Mouse (Mus musculus) hematopoietic stem cell, adult 5-6 weeks (primary cell): Measurements from ENCODE around the gene Ltv1. TPM values are rescaled to one million over a fixed set of nuclear protein-coding genes. Genes with fewer than 3 reads are reported as not detected.

Source experiments
- ATAC-seq, 2 experiments: fragments of 125-278 bp in 1 of 2; replicated peaks in 1 of 2; 2 replicates each; pipeline ENCODE4 v1.8.0; 2016 to 2017; ENCODE audit warnings: inconsistent platforms in 2 of 2, mild to moderate bottlenecking in 2 of 2, moderate number of reproducible peaks in 2 of 2, low read depth in 1 of 2, moderate TSS enrichment in 1 of 2; ENCODE audit not compliant: low FRiP score in 2 of 2, poor library complexity in 2 of 2, severe bottlenecking in 2 of 2, insufficient read depth in 1 of 2, low TSS enrichment in 1 of 2
- total RNA-seq: library from RNA; stranded (forward); fragments of 172-1452, 232-1000 nt; gene quantifications from 2 replicates; pipeline ENCODE4 v1.2.3, GENCODE M21; 2017

Ltv1 gene
- total RNA-seq = 45.2 and 49.2 TPM in 2 replicates

DNA sequence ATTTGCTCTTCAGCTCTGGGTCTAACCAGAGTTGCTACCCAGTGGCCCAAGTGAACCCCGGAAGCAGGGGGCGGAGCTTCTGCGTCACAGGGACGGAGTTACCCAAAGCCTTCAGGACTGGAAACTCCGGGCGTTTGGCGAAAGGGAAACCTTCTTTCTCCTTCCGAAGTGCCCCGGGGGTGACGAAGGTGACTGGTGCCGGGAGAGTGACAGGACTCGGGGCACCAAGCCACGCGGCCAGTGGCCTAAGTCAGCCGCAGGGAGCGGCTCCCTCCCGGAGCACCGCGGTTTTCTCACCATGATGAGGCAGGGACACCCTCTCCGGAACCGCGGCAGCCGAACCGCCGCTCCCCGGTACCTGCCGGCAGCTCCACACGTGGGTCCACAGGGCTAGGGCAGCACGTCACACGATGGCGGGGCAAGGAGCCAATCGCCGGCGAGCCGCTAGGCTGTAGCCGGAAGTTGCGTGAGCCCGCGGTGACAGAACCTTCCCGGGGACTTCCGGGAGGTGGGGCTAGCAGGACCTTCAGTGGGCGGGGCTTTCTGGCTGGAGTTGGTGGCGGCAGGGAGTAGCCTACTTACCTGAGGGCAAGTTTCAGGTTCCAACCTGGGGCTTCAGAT, at the start of gene Ltv1:
Gene Ltv1, minus strand, starts transcription at position 438 of the 621 bp plus-strand sequence.
- ATAC-seq = peak; percentile 98 to 99

DNA sequence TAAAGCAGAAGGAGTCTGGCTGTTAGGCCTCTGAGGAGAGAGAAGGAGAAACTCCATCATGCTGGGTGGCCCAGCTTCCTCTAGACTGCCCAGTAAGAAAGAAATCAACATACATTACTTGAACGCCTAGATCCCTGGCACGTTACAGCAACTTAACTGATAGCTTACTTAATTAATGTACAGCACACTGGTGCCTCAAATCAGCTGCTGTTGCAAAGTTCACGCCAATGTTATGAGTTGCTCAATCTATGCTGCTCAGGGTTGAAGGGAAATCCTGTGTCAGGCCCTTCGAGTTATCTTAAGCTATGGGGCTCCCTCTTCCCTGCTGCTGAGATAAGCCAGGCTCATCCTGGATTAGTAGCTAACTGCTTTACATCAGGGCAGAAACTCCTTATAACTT, 47.5 kb upstream of the Ltv1 start:
- ATAC-seq = no peak

DNA sequence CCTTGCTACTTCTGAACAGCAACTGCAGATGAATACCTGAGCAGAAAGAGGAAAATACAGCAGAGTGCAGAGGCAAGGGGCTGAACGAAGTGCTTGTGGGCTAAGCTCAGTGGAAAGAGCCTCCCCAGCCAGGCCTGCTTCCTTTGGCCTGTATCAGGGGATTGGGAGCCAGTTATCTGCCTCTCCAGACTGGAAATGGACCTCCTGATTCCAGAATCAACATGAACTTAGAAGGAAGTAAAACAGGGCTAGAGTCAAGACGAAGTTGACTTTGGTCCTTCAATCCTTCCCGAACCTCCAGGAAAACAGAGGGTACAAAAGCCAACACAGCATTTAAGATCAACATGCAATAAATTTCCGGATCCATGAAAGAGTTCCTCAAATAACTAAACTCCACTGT, 45.2 kb upstream of the Ltv1 start:
- ATAC-seq = no peak

DNA sequence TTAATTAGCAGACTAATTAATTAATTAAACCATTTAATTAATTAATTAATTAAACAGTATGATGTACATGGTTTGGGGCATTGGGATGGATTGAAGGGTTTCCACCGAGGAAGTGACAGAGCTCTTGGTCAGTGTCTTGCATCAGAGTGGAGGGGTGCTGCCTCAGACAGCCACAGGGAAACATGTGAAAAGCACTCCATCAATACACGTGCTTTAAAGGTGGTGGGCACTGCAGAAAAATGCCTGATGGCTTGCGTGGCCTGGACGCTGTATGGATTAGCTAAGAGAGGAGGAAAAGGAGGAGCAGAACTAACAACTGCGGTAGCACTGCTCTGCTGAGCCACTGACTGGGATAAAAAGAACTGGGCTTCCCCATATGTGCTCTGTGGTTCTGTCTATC, 43.9 kb upstream of the Ltv1 start:
- no peak for ATAC-seq

DNA sequence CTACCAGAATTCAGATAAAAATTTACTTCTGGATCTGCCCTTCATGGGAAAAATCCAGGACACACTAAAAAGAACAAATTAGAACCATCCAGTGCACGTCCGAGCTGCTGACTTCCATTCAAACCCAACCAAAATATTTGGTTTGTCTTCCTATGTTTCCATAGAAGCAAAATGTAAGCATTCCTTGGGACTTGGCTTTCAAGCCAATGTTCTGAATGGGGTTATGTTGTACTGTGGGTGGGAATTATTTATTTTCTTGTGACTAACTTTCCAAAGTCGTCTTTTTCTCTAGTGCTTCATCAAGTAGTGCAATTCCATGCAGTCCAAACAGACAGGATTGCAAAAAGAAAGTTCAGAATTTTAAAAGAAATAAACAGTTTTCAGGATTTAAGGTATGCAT, 41.5 kb upstream of the Ltv1 start:
- ATAC-seq = no peak

DNA sequence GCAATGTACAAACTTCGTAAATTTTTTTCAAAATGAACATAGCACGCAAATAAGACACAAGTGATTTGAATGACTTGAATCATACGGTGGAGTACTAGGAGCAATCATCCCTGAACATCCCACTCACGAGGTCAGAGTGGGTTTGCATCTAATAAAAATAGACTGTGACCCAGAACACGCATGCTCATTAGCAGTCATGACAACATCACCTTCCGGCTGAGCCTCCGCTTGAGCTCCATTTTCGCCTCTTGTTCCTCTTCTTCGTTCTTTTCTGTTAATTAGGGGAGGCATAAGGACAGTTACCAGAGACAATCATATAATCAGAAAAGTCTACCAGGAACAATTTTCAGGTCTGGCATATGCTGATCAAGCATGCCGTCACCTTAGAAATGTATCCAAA, 41.0 kb upstream of the Ltv1 start:
- no peak for ATAC-seq

DNA sequence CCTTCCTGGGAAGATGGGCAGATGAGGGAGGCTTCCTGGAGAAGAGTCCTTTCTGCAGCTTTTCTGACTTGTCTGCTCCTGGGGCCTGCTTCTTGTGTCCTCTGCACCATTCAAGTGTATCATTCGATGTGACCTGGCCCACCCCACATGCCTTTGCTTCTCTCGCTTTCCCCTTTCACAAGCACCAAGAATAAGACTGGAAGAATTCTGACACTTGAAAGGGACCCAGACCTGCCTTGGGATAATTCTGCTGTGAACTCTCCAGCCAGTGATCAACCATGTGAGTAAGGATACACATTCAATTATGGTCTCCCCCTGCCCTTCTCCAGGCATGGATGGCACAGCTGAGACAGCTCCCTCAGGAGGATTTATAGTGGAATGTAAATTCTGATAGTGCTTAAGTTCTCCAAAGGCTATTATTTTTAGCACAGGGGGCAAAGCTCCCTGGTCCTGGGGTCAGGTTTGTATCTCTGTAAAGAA, 40.2 kb upstream of the Ltv1 start:
- no peak for ATAC-seq

DNA sequence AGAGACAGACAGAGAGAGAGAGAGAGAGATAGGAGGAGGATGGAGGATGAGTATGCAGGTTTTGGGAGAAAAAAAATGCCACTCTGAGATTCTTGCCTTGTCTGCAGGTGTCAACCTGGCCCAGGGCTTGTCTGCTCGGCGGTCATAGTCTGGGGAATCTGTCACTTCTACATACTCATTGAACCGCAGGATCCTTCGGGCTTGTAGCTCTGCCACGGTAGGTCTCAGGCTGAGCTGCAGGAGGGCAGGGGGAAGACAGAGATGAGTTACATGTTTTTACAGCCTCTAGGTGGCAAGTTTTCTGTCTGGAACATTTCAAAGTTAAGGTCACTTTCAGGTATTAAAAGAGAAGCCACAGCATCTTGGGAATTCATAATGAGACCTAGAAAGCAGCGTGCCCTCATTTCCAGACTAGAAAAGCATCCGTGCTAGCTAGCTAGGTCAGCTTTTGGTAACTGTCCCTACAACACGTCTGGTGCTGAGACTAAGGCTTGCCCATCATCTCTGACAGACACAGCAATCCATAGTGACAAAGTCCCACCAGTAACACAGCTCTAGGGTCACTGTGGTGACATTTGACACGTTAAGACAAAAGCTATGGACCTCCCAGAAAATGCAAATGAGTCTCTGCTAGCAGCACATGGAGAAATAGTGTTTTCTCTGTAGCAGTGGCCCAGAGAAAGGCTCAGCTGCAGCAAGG, 39.6 kb upstream of the Ltv1 start:
- ATAC-seq = no peak

DNA sequence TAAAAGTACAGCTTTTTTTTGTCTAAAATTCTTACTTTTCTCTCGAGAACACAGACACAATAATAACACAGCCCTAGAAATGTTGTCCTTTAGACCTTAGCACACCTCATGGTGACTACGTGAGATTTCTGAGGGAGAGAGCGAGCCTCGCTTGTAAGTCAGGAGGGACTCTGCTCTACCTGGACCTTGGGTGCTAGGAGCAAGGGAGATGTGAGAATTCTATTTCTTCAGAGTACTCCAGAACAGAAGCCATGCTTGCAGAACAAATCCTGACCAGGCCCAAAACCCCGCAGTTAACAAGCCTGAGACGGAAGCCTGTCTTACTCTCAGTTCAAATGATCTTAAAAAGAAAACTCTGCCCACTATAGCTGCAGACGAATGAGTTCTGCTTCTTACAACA, 37.7 kb upstream of the Ltv1 start:
- no peak for ATAC-seq

DNA sequence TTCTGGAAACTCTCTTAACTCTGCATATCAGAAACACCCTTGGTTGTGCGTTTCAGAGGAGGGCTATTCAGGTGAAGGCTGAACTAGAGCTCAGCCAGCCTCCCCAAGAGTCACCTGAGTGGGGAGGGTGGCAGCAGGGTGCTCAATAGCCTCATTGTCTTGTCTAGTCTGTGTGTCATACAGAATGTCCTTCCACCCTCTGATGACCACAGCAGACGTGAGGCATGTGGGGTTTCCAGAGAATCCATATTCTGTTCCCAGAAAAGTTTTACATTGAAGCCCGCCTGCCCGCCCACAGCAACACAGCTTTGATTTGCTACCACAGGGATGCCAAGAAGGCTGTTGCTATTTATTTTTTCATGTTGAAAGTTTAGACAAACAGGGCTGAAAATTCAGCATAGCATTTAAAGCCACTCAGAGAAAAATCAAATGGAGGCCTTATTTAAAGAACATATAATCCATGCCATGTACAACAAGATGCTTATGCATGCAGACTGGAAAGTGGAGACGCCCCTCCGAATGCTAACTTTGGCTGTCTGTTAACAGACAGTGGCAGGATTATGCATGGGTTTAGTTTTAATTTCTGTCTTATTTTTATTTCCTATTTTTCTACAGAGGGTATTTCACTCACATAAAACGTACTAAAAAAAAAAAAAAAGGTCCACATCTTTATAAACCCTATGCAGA, 32.6 kb upstream of the Ltv1 start:
- no peak for ATAC-seq

DNA sequence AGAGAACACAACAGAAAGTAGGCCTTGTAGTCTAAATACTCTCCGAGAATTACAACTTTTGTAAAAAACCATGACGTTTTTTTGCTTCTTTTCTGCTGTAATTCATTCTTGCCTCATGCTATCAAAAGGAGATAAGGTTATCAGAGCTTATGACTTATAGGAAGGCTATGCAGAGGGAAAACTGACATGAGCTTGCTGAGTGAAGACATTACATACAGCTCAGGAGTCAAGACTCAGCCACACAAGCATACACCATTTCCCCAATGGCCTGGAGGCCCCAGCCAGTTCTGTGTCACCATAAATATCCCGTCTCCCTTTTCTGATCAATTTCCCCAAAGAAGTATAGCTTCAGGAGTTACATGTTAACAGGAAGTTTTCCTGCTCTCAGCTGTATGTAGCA, 29.2 kb upstream of the Ltv1 start:
- no peak for ATAC-seq

DNA sequence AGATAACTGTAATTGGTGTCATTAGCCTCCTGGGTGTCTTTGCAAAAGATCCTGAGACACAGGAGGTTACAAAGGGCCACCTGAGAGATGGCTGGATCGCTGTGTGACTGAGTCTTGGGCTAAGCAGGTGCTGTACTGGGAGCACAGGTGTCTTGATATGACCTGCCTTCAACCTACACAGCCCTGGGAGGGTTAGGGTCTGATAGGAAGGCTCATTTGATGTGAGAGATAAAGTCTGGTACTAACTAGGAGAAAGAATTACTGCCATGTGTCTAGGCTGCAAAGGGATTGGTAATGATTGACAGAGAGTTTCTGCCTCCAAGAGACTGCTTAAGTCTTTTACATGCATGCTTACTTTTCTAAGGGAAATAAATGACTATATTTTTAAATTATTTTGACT, 27.1 kb upstream of the Ltv1 start:
- ATAC-seq = no peak

DNA sequence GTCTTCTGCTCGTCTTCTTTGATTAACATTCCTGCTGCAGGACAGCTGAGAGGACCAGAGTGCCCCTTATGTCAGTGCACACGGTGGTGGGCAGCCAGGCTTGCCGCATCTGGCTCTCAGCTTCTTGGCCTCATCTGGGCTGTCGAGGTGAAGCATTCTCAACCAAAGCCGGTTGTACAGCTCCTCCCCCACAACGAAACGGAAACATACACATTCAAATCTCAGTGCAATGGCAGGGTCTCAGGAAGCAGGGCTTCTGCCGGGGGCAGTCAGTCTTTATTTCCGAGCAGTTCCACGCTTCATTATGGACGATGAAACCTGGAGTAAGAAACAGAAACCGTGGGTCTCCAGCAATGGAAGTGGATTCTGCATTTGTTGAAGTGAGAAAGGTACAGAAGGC, 21.0 kb upstream of the Ltv1 start:
- ATAC-seq = no peak

DNA sequence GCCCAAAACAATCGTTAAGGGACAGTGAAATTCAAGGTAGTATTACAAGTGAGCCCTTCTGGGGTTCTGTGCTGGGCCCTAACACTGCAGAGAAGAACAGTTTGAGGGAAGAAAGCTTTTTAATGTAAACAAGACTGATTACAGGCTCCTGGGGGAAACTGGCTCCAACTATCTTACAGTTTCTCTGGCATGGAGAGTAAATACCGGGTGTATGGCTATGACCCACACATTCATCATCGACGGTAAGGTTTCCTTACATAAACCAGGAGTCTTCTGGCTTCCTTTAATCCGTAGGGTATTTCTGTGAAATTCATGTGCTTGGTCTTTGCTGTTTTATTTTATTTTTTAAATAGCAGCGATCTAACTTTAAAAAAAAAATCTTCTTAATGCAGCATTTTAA, 19.9 kb upstream of the Ltv1 start:
- ATAC-seq = no peak

DNA sequence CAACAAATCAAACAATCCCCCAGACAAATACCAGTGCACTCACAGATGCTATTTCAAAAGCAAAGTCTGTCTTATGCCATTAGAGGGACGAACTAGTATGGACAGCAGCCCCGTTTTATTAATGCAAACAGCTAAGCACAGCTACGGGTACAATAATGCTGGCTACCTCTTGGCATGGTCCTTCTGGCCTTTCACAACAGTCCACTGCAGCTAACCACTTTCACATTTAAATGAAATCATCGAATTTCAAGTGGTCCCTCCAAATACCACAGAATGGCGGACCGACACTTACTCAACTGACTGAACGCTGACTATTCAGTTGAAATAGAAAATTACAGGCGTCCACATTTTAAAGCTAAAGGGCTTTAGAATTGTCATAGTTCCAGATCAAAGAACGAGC, 19.4 kb upstream of the Ltv1 start:
- ATAC-seq = no peak

DNA sequence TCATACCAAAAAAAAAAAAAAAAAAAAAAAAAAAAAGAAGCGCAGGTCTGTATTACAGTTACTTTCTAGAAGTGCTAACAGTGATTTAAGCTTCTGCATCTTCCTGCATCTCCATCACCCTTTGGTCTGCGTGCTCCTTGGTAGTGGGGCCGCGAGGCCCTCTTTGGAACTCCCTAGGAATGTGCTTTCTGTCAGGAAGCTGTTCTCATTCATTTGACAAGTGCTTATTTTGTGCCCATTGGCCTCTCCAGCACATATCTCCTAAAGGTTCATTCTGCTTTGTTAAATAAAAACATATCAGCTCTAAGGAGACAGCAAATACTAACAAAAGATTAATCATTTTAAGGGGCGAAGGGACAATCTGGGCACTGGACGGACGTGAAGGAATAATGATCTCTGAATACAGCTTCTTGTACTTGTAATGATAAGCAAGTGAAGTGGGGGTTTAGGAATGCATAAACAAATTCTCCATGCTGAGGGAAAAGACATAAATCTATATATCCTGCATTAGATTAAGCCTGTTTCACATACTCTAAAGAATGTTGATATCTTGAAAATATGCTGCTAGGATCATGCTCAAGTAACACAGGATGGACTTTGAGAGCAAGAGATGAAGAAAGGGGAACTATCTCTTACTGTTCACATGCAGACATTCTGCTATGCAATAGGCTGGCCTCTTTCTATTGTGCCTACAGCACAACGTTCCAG, 17.1 kb upstream of the Ltv1 start:
- no peak for ATAC-seq

DNA sequence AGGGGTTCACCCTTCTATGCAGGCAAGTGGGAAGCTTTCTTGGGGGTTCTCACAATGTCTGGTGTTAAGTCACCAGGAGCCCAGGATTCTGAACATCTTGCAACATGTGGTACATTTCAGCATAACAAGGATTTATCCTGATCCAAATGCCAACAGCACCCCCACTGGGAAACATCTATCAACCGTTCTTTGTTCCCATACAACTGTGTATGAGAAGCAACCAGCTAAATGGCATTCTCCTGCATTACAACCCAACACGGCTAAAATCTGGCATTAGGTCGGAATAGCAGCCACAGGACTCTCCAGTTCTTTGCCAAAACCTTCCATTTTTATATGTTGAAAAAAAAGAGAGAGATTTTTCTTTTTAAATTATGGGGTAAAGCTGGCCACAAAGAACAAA, 16.5 kb upstream of the Ltv1 start:
- no peak for ATAC-seq

DNA sequence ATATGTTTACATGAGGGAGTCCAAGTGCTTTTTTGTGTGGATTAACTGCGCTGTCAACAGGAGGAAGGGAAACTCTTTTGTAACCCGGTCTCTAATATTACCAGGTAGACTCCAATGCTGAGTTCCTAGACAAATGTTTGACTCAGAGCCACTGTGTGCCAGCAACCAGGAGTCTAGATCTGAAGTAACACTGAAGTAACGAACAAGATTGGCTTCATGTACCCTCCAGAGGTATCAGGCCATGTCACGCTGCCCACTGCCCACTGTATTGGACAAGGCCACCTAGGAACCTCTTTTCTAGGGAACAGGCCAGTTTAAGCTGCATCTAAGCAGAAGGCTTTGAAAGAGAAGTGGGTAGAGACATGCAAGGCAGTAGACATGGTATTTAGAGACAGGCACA, 16.1 kb upstream of the Ltv1 start:
- no peak for ATAC-seq
